Mouse (Mus musculus) lung, postnatal 0 days (tissue): ENCODE data around the gene Qsox1. TPM values are rescaled to one million over a fixed set of nuclear protein-coding genes. Genes with fewer than 3 reads are reported as not detected.

ENCODE experiments used
- ATAC-seq: fragments of 200-750 bp; cut with Nextera tagmentation; 2 replicates; pipeline ENCODE4 v1.8.0; 2017; ENCODE audit warnings: moderate library complexity
- DNase-seq: peaks from one replicate; pipeline ENCODE4 v3.0.0-alpha.2; 2016; ENCODE audit warnings: low spot score
- H3K27ac ChIP-seq: fragments of 300-500 bp; sonication (generic); 2 replicates; pipeline ENCODE4 v1.5.1; 2014; ENCODE audit warnings: antibody characterized with exemption, mild to moderate bottlenecking, low read length, mixed read lengths
- H3K27me3 ChIP-seq: fragments of 300-500 bp; sonication (generic); replicated peaks from 2 replicates; pipeline ENCODE4 v1.6.1; 2014; ENCODE audit warnings: low read length, mixed read lengths; ENCODE audit not compliant: insufficient read depth
- H3K36me3 ChIP-seq: fragments of 300-500 bp; sonication (generic); 2 replicates; pipeline ENCODE4 v1.6.1; 2014; ENCODE audit warnings: low read length, mixed read lengths; ENCODE audit not compliant: insufficient read depth
- H3K4me1 ChIP-seq: fragments of 300-500 bp; sonication (generic); 2 replicates; pipeline ENCODE4 v1.6.1; 2014; ENCODE audit warnings: antibody characterized with exemption, low read depth, low read length, mixed read lengths; ENCODE audit not compliant: insufficient read depth
- H3K4me2 ChIP-seq: fragments of 300-500 bp; sonication (generic); replicated peaks from 2 replicates; pipeline ENCODE4 v1.6.1; 2014; ENCODE audit warnings: low read depth, mild to moderate bottlenecking, low read length, moderate library complexity, mixed read lengths
- H3K4me3 ChIP-seq: fragments of 300-500 bp; sonication (generic); 2 replicates; pipeline ENCODE4 v1.5.1; 2014; ENCODE audit warnings: low read depth, low read length
- H3K9ac ChIP-seq: fragments of 300-500 bp; sonication (generic); replicated peaks from 2 replicates; pipeline ENCODE4 v1.6.1; 2014; ENCODE audit warnings: low read depth, mild to moderate bottlenecking
- H3K9me3 ChIP-seq: fragments of 300-500 bp; sonication (generic); 2 replicates; pipeline ENCODE4 v1.6.1; 2016; ENCODE audit warnings: low read length, mixed read lengths
- CTCF ChIP-seq: IDR thresholded peaks from 2 replicates; pipeline ENCODE4 v1.5.1; 2016; ENCODE audit warnings: antibody characterized with exemption, mild to moderate bottlenecking
- EP300 ChIP-seq: IDR thresholded peaks from 2 replicates; pipeline ENCODE4 v1.6.1; 2016; ENCODE audit warnings: antibody characterized with exemption, mild to moderate bottlenecking, control low read depth
- WGBS: fragments of 180-500 bp; shearing (Covaris S2); extraction: QIAGEN DNeasy Blood & Tissue Kit; methylation state at CpG from one replicate; pipeline ENCODE4 v1.1.7; 2014; 5-methylcytosine and 5-hydroxymethylcytosine counted together
- polyA plus RNA-seq: library from polyadenylated mRNA; unstranded; fragments of >200 nt; fragmentation: Nextera tagmentation; extraction: Ambion mirVana; gene quantifications from 2 replicates; pipeline ENCODE4 v1.2.1, GENCODE M21; 2015

Qsox1 gene
- polyA plus RNA-seq, 1 experiment from 2014 or later: 62.9 TPM

DNA sequence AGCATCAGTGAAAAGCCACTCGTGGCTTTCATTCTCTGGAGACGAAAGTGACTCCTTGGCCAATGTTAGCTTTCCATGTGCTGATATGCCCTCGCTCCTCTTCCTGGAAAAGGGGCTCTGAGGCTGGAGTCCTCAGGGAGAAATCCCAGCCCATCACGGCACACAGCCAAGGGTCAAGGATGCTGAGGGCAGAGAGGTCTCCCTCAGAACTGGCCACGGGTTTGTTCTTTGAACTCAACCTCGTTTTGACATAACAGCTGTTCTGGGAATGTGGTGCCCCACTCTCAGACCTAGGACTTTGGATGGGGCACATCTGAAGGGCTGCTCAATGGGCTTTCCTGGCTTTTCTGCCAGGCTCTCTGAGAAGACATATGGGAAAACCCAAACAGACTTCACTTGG lies 17.8 kb downstream of the Qsox1 start:
- H3K4me1 ChIP-seq: no peaks in the 10 kb centered on the region
- no peaks in the 10 kb centered on the region for H3K27me3 ChIP-seq
- no peaks in the 10 kb centered on the region for H3K9me3 ChIP-seq
- no peak overlapping the region for H3K4me2 ChIP-seq
- DNase-seq: no peak
- 72% methylated on average over 6 of the region's 6 CpGs for WGBS
- no peak for ATAC-seq
- H3K9ac ChIP-seq: no peak overlapping the region
- H3K4me3 ChIP-seq: no peak overlapping the region
- peaks cover 22% of the 10 kb centered on the region for H3K36me3 ChIP-seq
- no peak for TF ChIP-seq CTCF
- no peak for TF ChIP-seq EP300
- H3K27ac ChIP-seq: no peak overlapping the region

DNA sequence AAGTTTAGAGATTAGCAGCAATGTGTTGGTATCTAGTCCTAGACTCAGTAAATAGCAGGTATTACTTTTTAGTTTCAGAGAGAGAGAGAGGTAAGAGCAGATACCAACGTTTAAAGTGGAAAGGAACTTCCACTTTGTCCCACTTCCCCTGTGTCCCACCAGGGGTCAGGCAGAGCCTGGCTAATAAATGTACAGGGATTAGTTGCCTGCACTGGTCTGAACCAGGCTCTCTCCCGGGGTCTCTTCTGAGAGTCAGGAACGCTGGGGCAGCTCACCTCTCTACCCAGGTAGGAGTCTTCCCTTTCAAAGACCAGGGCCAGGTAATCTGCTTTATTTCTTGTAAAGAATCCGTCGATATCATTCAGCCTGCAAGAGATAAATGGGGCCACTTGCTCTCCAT lies 20.8 kb downstream of the Qsox1 start:
- Histone ChIP-seq H3K9ac (no peak overlapping the region), H3K36me3 (peaks cover 28% of the 10 kb centered on the region), H3K9me3 (no peaks in the 10 kb centered on the region), H3K27ac (no peak overlapping the region), H3K4me1 (no peaks in the 10 kb centered on the region), H3K4me2 (no peak overlapping the region), H3K27me3 (no peaks in the 10 kb centered on the region), H3K4me3 (no peak overlapping the region)
- ATAC-seq: no peak
- TF ChIP-seq CTCF (peak; percentile 64), EP300 (no peak)
- DNase-seq: no peak
- WGBS: 58% methylated on average over 5 of the region's 5 CpGs

DNA sequence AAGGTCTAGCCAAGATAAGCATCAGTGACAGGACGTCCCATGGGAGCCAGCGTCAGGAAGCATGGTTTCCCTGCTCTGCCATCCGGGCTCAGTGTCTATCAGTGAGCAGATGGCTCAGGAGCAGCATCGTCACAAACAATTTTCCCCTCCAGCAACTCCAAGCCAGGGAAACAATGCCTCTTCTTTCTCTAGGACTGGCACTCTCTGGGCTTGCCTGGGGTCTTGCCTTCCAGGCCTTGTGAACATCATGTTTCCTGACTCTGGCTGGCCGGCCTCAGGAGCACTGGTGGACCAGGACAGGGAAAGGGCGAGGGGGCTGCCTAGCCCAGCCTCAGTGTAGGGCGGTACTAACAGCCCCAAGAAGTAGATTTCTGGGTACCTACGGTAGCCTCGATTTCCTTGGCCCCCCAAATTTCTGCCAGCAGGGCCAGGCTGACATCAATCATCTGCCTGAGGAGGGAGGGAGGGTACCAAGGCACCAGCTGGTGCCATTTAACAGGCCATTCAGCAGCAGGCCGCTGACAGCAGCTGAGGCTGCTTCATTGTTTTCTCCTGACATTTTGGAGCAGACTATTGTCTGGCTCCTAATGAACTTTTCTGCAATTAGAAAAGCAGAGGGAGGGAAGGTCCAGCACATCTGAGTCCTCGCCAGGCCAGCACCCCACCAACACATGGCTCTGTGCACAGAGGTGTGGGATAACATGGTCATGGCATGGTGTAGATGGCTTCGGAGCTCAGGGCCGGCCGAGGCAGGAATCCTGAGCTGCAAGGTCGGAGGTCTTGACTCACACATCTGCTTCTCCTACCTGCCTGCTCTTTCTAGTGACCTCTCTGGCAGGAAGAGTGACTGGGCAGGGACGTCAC lies 22.3 kb downstream of the Qsox1 start:
- WGBS: 77% methylated on average over 16 of the region's 16 CpGs
- Histone ChIP-seq H3K27me3 (no peaks in the 10 kb centered on the region), H3K36me3 (peaks cover 39% of the 10 kb centered on the region), H3K9ac (no peak overlapping the region), H3K9me3 (no peaks in the 10 kb centered on the region), H3K4me1 (no peaks in the 10 kb centered on the region), H3K4me3 (no peak overlapping the region), H3K27ac (no peak overlapping the region), H3K4me2 (no peak overlapping the region)
- ATAC-seq: no peak
- DNase-seq: no peak
- TF ChIP-seq EP300 (no peak), CTCF (no peak)

DNA sequence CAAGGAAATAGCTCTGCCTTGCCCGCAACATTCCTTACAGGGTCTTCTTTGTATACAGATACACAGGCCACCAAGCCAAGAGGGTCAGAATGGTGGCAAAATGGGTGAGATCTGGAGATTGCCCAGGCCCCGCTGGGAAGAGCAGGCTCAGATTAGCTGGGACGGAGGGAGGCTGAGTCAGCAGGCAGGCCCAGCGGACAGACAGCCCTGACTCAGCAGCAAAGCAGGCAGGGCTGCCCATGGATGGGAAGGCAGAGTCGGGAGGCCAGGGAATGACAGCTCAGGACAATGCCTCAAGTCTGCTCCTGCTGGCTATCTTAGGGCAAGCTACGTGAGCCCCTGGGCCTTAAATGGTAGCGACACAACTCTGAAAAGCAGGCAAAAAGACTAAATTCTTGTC lies 26.8 kb downstream of the Qsox1 start:
- TF ChIP-seq EP300 (no peak), CTCF (no peak)
- no peak overlapping the region for H3K4me3 ChIP-seq
- H3K9me3 ChIP-seq: no peaks in the 10 kb centered on the region
- H3K4me2 ChIP-seq: no peak overlapping the region
- ATAC-seq (no peak), DNase-seq (no peak)
- peaks cover 43% of the 10 kb centered on the region for H3K36me3 ChIP-seq
- no peaks in the 10 kb centered on the region for H3K27me3 ChIP-seq
- WGBS: 77% methylated on average over 7 of the region's 7 CpGs
- H3K27ac ChIP-seq: no peak overlapping the region
- H3K4me1 ChIP-seq: no peaks in the 10 kb centered on the region
- H3K9ac ChIP-seq: no peak overlapping the region

DNA sequence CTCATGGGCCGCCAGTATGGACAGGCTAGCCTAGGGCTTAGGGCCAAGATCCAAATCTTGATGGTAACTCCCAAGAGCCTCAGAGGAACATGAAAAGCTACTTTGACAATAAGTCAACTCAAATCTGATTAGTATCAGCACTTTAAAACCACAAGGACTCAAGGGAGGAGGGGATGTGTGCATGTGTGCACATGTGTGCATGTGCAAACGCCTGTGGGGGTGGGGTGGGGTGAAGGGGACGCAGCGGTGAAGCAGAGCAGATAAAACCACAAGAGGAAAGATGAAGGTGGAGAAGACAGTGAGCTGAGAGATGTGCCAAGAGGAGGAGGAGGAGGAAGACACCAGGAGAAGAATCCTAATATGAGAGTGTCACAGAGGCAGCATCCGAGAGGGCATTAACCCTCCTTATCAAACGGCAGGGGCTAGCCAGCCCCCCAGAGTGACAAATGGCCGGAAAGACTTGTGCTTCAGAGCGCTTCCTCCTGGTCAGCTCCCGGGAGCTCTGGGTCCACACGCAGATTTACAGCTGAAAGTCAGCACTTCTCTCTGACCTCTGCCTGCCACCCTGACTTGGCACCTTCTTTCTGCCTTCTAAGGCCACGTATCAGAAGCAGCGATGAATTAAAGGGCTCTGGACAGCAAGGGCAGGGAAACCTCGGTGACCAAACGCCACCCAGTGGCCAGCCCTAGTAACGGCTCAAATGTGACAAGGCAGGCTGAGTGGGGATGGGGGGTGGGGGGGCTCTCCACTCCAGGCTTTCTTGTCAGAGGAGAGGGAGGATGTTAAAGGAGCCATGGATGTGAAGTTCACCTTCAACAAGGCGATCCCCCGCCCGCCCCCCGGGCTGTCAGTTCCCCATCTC lies 28.1 kb downstream of the Qsox1 start:
- WGBS: 32% methylated on average over 19 of the region's 19 CpGs
- peak; percentile 59 for ATAC-seq

DNA sequence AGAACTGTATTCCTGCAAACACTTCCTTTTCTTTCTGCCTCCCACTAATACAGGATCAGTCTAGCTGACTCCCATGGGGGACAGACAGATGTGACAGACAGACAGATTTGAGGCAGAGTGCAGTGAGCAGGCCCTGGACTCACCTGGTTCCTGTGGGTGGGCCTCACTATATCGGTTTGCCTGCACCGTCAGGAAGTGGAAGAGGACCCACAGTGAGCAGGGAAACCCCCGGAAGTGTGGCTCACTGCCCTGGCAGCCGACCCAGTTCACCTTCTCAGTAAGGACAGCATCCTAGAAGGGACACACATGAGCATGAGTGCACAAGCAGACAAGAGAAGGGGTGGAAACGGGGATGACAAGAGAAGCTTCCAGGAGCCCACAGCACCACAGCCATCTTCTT lies 30.3 kb downstream of the Qsox1 start:
- Histone ChIP-seq H3K27me3 (no peaks in the 10 kb centered on the region), H3K9ac (no peak overlapping the region), H3K4me1 (no peaks in the 10 kb centered on the region), H3K27ac (no peak overlapping the region), H3K36me3 (peaks cover 40% of the 10 kb centered on the region), H3K4me3 (no peak overlapping the region), H3K4me2 (no peak overlapping the region), H3K9me3 (no peaks in the 10 kb centered on the region)
- TF ChIP-seq EP300: no peak
- TF ChIP-seq CTCF: no peak
- ATAC-seq: no peak
- no peak for DNase-seq
- WGBS: 71% methylated on average over 5 of the region's 5 CpGs

More for the DNA sequence above, 28.1 kb downstream of the Qsox1 start:
- Histone ChIP-seq H3K4me1 (no peaks in the 10 kb centered on the region), H3K4me3 (no peak overlapping the region), H3K9ac (no peak overlapping the region), H3K4me2 (no peak overlapping the region), H3K27me3 (no peaks in the 10 kb centered on the region), H3K9me3 (no peaks in the 10 kb centered on the region), H3K27ac (no peak overlapping the region), H3K36me3 (peaks cover 39% of the 10 kb centered on the region)
- DNase-seq: peak; percentile 64
- TF ChIP-seq CTCF (peak; percentile 83), EP300 (no peak)
